Mouse (Mus musculus): ENCODE results near the gene Hnrnpu. TPM values are rescaled to one million over a fixed set of nuclear protein-coding genes. Genes with fewer than 3 reads are reported as not detected.

The Hnrnpu gene
- polyA plus RNA-seq, 1 experiment, result 317 TPM

GRCm38 (mm10) chr1:178342612-178343011, 5.0 kb upstream of the Hnrnpu start:
- Histone ChIP-seq H3K4me3 (ENCODE audit: insufficient read depth, low read length) (no peak overlapping the region), H3K4me1 (ENCODE audit: control insufficient read depth, insufficient read depth, low read length) (no peaks in the 10 kb centered on the region), H3K27ac (ENCODE audit: insufficient read depth, low read length) (no peak overlapping the region)
- TF ChIP-seq POLR2A (IDR thresholded peaks at IDR 0.05; ENCODE audit: extremely low read depth, insufficient read depth, low read length), result no peak
- no peak for TF ChIP-seq CTCF (IDR thresholded peaks at IDR 0.05; ENCODE audit: extremely low read depth, insufficient read depth, low read length)

- Histone ChIP-seq H3K4me3 (ENCODE audit: insufficient read depth, low read length) (no peak overlapping the region), H3K4me1 (ENCODE audit: control insufficient read depth, insufficient read depth, low read length) (no peaks in the 10 kb centered on the region), H3K27ac (ENCODE audit: insufficient read depth, low read length) (no peak overlapping the region)
- TF ChIP-seq POLR2A (IDR thresholded peaks at IDR 0.05; ENCODE audit: extremely low read depth, insufficient read depth, low read length), result no peak
- no peak for TF ChIP-seq CTCF (IDR thresholded peaks at IDR 0.05; ENCODE audit: extremely low read depth, insufficient read depth, low read length)
Observed at GRCm38 (mm10) chr1:178342063-178342462, 4.5 kb upstream of the Hnrnpu start.

GRCm38 (mm10) chr1:178341435-178341834, 3.8 kb upstream of the Hnrnpu start:
- H3K4me3 ChIP-seq (ENCODE audit: insufficient read depth, low read length), result no peak overlapping the region
- H3K27ac ChIP-seq (ENCODE audit: insufficient read depth, low read length), result no peak overlapping the region
- no peak for TF ChIP-seq POLR2A (IDR thresholded peaks at IDR 0.05; ENCODE audit: extremely low read depth, insufficient read depth, low read length)
- TF ChIP-seq CTCF (IDR thresholded peaks at IDR 0.05; ENCODE audit: extremely low read depth, insufficient read depth, low read length), result no peak
- no peaks in the 10 kb centered on the region for H3K4me1 ChIP-seq (ENCODE audit: control insufficient read depth, insufficient read depth, low read length)

GRCm38 (mm10) chr1:178340213-178340612, 2.6 kb upstream of the Hnrnpu start:
- H3K4me1 ChIP-seq (ENCODE audit: control insufficient read depth, insufficient read depth, low read length), result no peaks in the 10 kb centered on the region; the same call in 1 of the 2 replicates
- no peak overlapping the region for H3K27ac ChIP-seq (ENCODE audit: insufficient read depth, low read length)
- no peak overlapping the region for H3K4me3 ChIP-seq (ENCODE audit: insufficient read depth, low read length)
- TF ChIP-seq CTCF (IDR thresholded peaks at IDR 0.05; ENCODE audit: extremely low read depth, insufficient read depth, low read length), result no peak
- TF ChIP-seq POLR2A (IDR thresholded peaks at IDR 0.05; ENCODE audit: extremely low read depth, insufficient read depth, low read length), result no peak

GRCm38 (mm10) chr1:178338318-178338641, 683 bp upstream of the Hnrnpu start:
- H3K4me3 ChIP-seq (ENCODE audit: insufficient read depth, low read length), result peak overlapping the region; percentile 97
- H3K4me1 ChIP-seq (ENCODE audit: control insufficient read depth, insufficient read depth, low read length), result no peaks in the 10 kb centered on the region; the same call in 1 of the 2 replicates
- H3K27ac ChIP-seq (ENCODE audit: insufficient read depth, low read length), result peak overlapping the region; percentile 99
- TF ChIP-seq CTCF (IDR thresholded peaks at IDR 0.05; ENCODE audit: extremely low read depth, insufficient read depth, low read length) (no peak), POLR2A (IDR thresholded peaks at IDR 0.05; ENCODE audit: extremely low read depth, insufficient read depth, low read length) (no peak)

GRCm38 (mm10) chr1:178336777-178337481, 668 bp downstream of the Hnrnpu start:
- Histone ChIP-seq H3K27ac (ENCODE audit: insufficient read depth, low read length) (peak overlapping the region; percentile 100), H3K4me1 (ENCODE audit: control insufficient read depth, insufficient read depth, low read length) (peaks cover 1% of the 10 kb centered on the region; the same call in 1 of the 2 replicates), H3K4me3 (ENCODE audit: insufficient read depth, low read length) (peak overlapping the region; percentile 97)
- TF ChIP-seq POLR2A (IDR thresholded peaks at IDR 0.05; ENCODE audit: extremely low read depth, insufficient read depth, low read length), result no peak
- no peak for TF ChIP-seq CTCF (IDR thresholded peaks at IDR 0.05; ENCODE audit: extremely low read depth, insufficient read depth, low read length)

- Histone ChIP-seq H3K4me1 (ENCODE audit: control insufficient read depth, insufficient read depth, low read length) (peaks cover 1% of the 10 kb centered on the region; the same call in 1 of the 2 replicates), H3K4me3 (ENCODE audit: insufficient read depth, low read length) (peak overlapping the region; percentile 97), H3K27ac (ENCODE audit: insufficient read depth, low read length) (no peak overlapping the region)
- no peak for TF ChIP-seq POLR2A (IDR thresholded peaks at IDR 0.05; ENCODE audit: extremely low read depth, insufficient read depth, low read length)
- no peak for TF ChIP-seq CTCF (IDR thresholded peaks at IDR 0.05; ENCODE audit: extremely low read depth, insufficient read depth, low read length)
Observed at GRCm38 (mm10) chr1:178336289-178336775, 1.3 kb downstream of the Hnrnpu start.

- H3K4me1 ChIP-seq (ENCODE audit: control insufficient read depth, insufficient read depth, low read length), result peaks cover 1% of the 10 kb centered on the region; the same call in 1 of the 2 replicates
- H3K27ac ChIP-seq (ENCODE audit: insufficient read depth, low read length), result no peak overlapping the region
- H3K4me3 ChIP-seq (ENCODE audit: insufficient read depth, low read length), result peak overlapping the region; percentile 97
- TF ChIP-seq POLR2A (IDR thresholded peaks at IDR 0.05; ENCODE audit: extremely low read depth, insufficient read depth, low read length) (no peak), CTCF (IDR thresholded peaks at IDR 0.05; ENCODE audit: extremely low read depth, insufficient read depth, low read length) (no peak)
Observed at GRCm38 (mm10) chr1:178335860-178336261, 1.7 kb downstream of the Hnrnpu start.

- Histone ChIP-seq H3K4me3 (ENCODE audit: insufficient read depth, low read length) (no peak overlapping the region), H3K4me1 (ENCODE audit: control insufficient read depth, insufficient read depth, low read length) (peaks cover 1% of the 10 kb centered on the region; the same call in 1 of the 2 replicates), H3K27ac (ENCODE audit: insufficient read depth, low read length) (no peak overlapping the region)
- TF ChIP-seq POLR2A (IDR thresholded peaks at IDR 0.05; ENCODE audit: extremely low read depth, insufficient read depth, low read length), result no peak
- no peak for TF ChIP-seq CTCF (IDR thresholded peaks at IDR 0.05; ENCODE audit: extremely low read depth, insufficient read depth, low read length)
Observed at GRCm38 (mm10) chr1:178329946-178330345, 7.7 kb downstream of the Hnrnpu start.

GRCm38 (mm10) chr1:178329017-178329416, 8.6 kb downstream of the Hnrnpu start:
- Histone ChIP-seq H3K27ac (ENCODE audit: insufficient read depth, low read length) (no peak overlapping the region), H3K4me3 (ENCODE audit: insufficient read depth, low read length) (no peak overlapping the region), H3K4me1 (ENCODE audit: control insufficient read depth, insufficient read depth, low read length) (peaks cover 1% of the 10 kb centered on the region; the same call in 1 of the 2 replicates)
- TF ChIP-seq CTCF (IDR thresholded peaks at IDR 0.05; ENCODE audit: extremely low read depth, insufficient read depth, low read length) (no peak), POLR2A (IDR thresholded peaks at IDR 0.05; ENCODE audit: extremely low read depth, insufficient read depth, low read length) (no peak)
